Mouse (Mus musculus): ENCODE data around the gene Tbc1d22a.

GRCm38 (mm10) chr15:86188746-86189470 lies 25.4 kb upstream of the Tbc1d22a start:
- no peak for TF ChIP-seq CTCF (IDR thresholded peaks at IDR 0.05; ENCODE audit: control insufficient read depth, insufficient read depth, insufficient replicate concordance, low read depth, low read length)
- no peak for TF ChIP-seq POLR2A (IDR thresholded peaks at IDR 0.05; ENCODE audit: control insufficient read depth, low read depth, low read length)

Data from testis, adult 2 months (tissue).